Mouse (Mus musculus) stomach, embryonic 16.5 days (tissue): ENCODE measurements around the gene Slc4a1. TPM values are rescaled to one million over a fixed set of nuclear protein-coding genes. Genes with fewer than 3 reads are reported as not detected.

Source experiments
- ATAC-seq: fragments of 200-750 bp; cut with Nextera tagmentation; 2 replicates; pipeline ENCODE4 v1.8.0; 2017; ENCODE audit warnings: moderate number of reproducible peaks, moderate TSS enrichment; ENCODE audit not compliant: insufficient read depth, low FRiP score
- H3K27ac ChIP-seq: fragments of 300-500 bp; sonication (generic); 2 replicates; pipeline ENCODE4 v1.5.1; 2014; ENCODE audit warnings: low read length
- H3K27me3 ChIP-seq: fragments of 300-500 bp; sonication (generic); 2 replicates; pipeline ENCODE4 v1.6.1; 2014; ENCODE audit warnings: low read length, control low read depth, mixed read lengths; ENCODE audit not compliant: control insufficient read depth, insufficient read depth
- H3K36me3 ChIP-seq: fragments of 300-500 bp; sonication (generic); 2 replicates; pipeline ENCODE4 v1.6.1; 2014; ENCODE audit warnings: low read length; ENCODE audit not compliant: control insufficient read depth, insufficient read depth
- H3K4me1 ChIP-seq: fragments of 300-500 bp; sonication (generic); 2 replicates; pipeline ENCODE4 v1.6.1; 2014; ENCODE audit warnings: low read length, control low read depth, mixed read lengths; ENCODE audit not compliant: control insufficient read depth, insufficient read depth
- H3K4me2 ChIP-seq: fragments of 300-500 bp; sonication (generic); 2 replicates; pipeline ENCODE4 v1.6.1; 2014; ENCODE audit warnings: low read depth, low read length, mixed read lengths
- H3K4me3 ChIP-seq: fragments of 300-500 bp; sonication (generic); replicated peaks from 2 replicates; pipeline ENCODE4 v1.5.1; 2014; ENCODE audit warnings: mild to moderate bottlenecking, low read length
- H3K9ac ChIP-seq: fragments of 300-500 bp; sonication (generic); 2 replicates; pipeline ENCODE4 v1.6.1; 2014; ENCODE audit warnings: low read length
- H3K9me3 ChIP-seq: fragments of 300-500 bp; sonication (generic); replicated peaks from 2 replicates; pipeline ENCODE4 v1.6.1; 2016; ENCODE audit warnings: low read length, control low read depth; ENCODE audit not compliant: control insufficient read depth
- WGBS: fragments of 180-500 bp; shearing (Covaris S2); extraction: QIAGEN DNeasy Blood & Tissue Kit; methylation state at CpG from one replicate; pipeline ENCODE4 v1.1.7; 2014; 5-methylcytosine and 5-hydroxymethylcytosine counted together
- polyA plus RNA-seq: library from polyadenylated mRNA; unstranded; fragments of >200 nt; fragmentation: Nextera tagmentation; extraction: Ambion mirVana; gene quantifications from 2 replicates; pipeline ENCODE4 v1.2.1, GENCODE M21; 2015

The Slc4a1 gene
- polyA plus RNA-seq, 1 experiment from 2014 or later: 47.2 TPM

GRCm38 (mm10) chr11:102381341-102382100 is 15.5 kb upstream of the Slc4a1 start:
- Histone ChIP-seq H3K27me3 (no peaks in the 10 kb centered on the region), H3K4me2 (no peak overlapping the region), H3K9me3 (no peaks in the 10 kb centered on the region), H3K4me3 (no peak overlapping the region), H3K4me1 (peaks cover 2% of the 10 kb centered on the region; the same call in 1 of the 2 replicates), H3K27ac (no peak overlapping the region), H3K36me3 (no peaks in the 10 kb centered on the region), H3K9ac (no peak overlapping the region)
- WGBS: 30% methylated on average over 4 of the region's 4 CpGs
- ATAC-seq: no peak

GRCm38 (mm10) chr11:102380091-102380490 is 14.1 kb upstream of the Slc4a1 start:
- Histone ChIP-seq H3K4me3 (no peak overlapping the region), H3K27me3 (no peaks in the 10 kb centered on the region), H3K36me3 (no peaks in the 10 kb centered on the region), H3K4me2 (no peak overlapping the region), H3K27ac (no peak overlapping the region), H3K9me3 (no peaks in the 10 kb centered on the region), H3K4me1 (peaks cover 16% of the 10 kb centered on the region), H3K9ac (no peak overlapping the region)
- WGBS: 73% methylated on average over 5 of the region's 5 CpGs
- ATAC-seq: no peak

GRCm38 (mm10) chr11:102377186-102377585 is 11.2 kb upstream of the Slc4a1 start:
- 56% methylated on average over 12 of the region's 12 CpGs for WGBS
- no peaks in the 10 kb centered on the region for H3K9me3 ChIP-seq
- H3K4me3 ChIP-seq: no peak overlapping the region
- H3K4me2 ChIP-seq: no peak overlapping the region
- no peaks in the 10 kb centered on the region for H3K27me3 ChIP-seq
- no peak overlapping the region for H3K27ac ChIP-seq
- ATAC-seq: no peak
- no peaks in the 10 kb centered on the region for H3K36me3 ChIP-seq
- peaks cover 20% of the 10 kb centered on the region for H3K4me1 ChIP-seq
- H3K9ac ChIP-seq: no peak overlapping the region

GRCm38 (mm10) chr11:102376196-102376835 is 10.3 kb upstream of the Slc4a1 start:
- Histone ChIP-seq H3K27me3 (no peaks in the 10 kb centered on the region), H3K36me3 (no peaks in the 10 kb centered on the region), H3K4me2 (peak overlapping the region; percentile 43), H3K9me3 (no peaks in the 10 kb centered on the region), H3K27ac (peak overlapping the region; percentile 43), H3K9ac (peak overlapping the region; percentile 29), H3K4me3 (peak overlapping the region; percentile 22), H3K4me1 (peaks cover 20% of the 10 kb centered on the region)
- 13% methylated on average over 8 of the region's 8 CpGs for WGBS
- no peak for ATAC-seq

GRCm38 (mm10) chr11:102375196-102376173 is 9.5 kb upstream of the Slc4a1 start:
- Histone ChIP-seq H3K4me3 (peak overlapping the region; percentile 22), H3K4me1 (peaks cover 20% of the 10 kb centered on the region), H3K9me3 (no peaks in the 10 kb centered on the region), H3K9ac (peak overlapping the region; percentile 29), H3K27ac (peak overlapping the region; percentile 55), H3K27me3 (no peaks in the 10 kb centered on the region), H3K4me2 (peak overlapping the region; percentile 43), H3K36me3 (no peaks in the 10 kb centered on the region)
- 5% methylated on average over 23 of the region's 23 CpGs for WGBS
- ATAC-seq: peak; percentile 84

- Histone ChIP-seq H3K9ac (no peak overlapping the region), H3K27ac (no peak overlapping the region), H3K4me1 (peaks cover 20% of the 10 kb centered on the region), H3K9me3 (no peaks in the 10 kb centered on the region), H3K4me3 (no peak overlapping the region), H3K36me3 (no peaks in the 10 kb centered on the region), H3K27me3 (no peaks in the 10 kb centered on the region), H3K4me2 (no peak overlapping the region)
- WGBS: 81% methylated on average over 7 of the region's 7 CpGs
- ATAC-seq: no peak
Observed at GRCm38 (mm10) chr11:102374108-102374725, 8.2 kb upstream of the Slc4a1 start.

- Histone ChIP-seq H3K4me2 (no peak overlapping the region), H3K27ac (no peak overlapping the region), H3K4me3 (no peak overlapping the region), H3K36me3 (no peaks in the 10 kb centered on the region), H3K4me1 (peaks cover 20% of the 10 kb centered on the region), H3K27me3 (no peaks in the 10 kb centered on the region), H3K9me3 (no peaks in the 10 kb centered on the region), H3K9ac (no peak overlapping the region)
- 31% methylated on average over 2 of the region's 2 CpGs for WGBS
- no peak for ATAC-seq
Observed at GRCm38 (mm10) chr11:102373646-102374045, 7.6 kb upstream of the Slc4a1 start.

- WGBS: 46% methylated on average over 14 of the region's 14 CpGs
- no peak for ATAC-seq
- Histone ChIP-seq H3K4me3 (no peak overlapping the region), H3K36me3 (no peaks in the 10 kb centered on the region), H3K4me1 (peaks cover 20% of the 10 kb centered on the region), H3K9ac (no peak overlapping the region), H3K27me3 (no peaks in the 10 kb centered on the region), H3K4me2 (no peak overlapping the region), H3K9me3 (no peaks in the 10 kb centered on the region), H3K27ac (no peak overlapping the region)
Observed at GRCm38 (mm10) chr11:102372936-102373335, 6.9 kb upstream of the Slc4a1 start.
